Mouse (Mus musculus) hindbrain, postnatal 0 days (tissue): ENCODE data around the gene Shisa6. TPM values are rescaled to one million over a fixed set of nuclear protein-coding genes. Genes with fewer than 3 reads are reported as not detected.
A peak's percentile ranks its signal among the peaks of the same experiment; 100 is the strongest.

Source experiments
- ATAC-seq: fragments of 200-750 bp; cut with Nextera tagmentation; 2 replicates; pipeline ENCODE4 v1.8.0; 2017; ENCODE audit warnings: mild to moderate bottlenecking, moderate TSS enrichment, moderate library complexity
- DNase-seq: peaks from one replicate; pipeline ENCODE4 v3.0.0-alpha.2; 2015; ENCODE audit warnings: low spot score
- H3K27ac ChIP-seq: fragments of 300-500 bp; sonication (generic); 2 replicates; pipeline ENCODE4 v1.5.1; 2014; ENCODE audit warnings: mild to moderate bottlenecking
- H3K27me3 ChIP-seq: fragments of 300-500 bp; sonication (generic); 2 replicates; pipeline ENCODE4 v1.6.1; 2014; ENCODE audit warnings: low read length, mixed read lengths; ENCODE audit not compliant: insufficient read depth
- H3K36me3 ChIP-seq: fragments of 300-500 bp; sonication (generic); 2 replicates; pipeline ENCODE4 v1.6.1; 2014; ENCODE audit warnings: low read length, mixed read lengths; ENCODE audit not compliant: insufficient read depth
- H3K4me1 ChIP-seq: fragments of 300-500 bp; sonication (generic); 2 replicates; pipeline ENCODE4 v1.6.1; 2014; ENCODE audit warnings: antibody characterized with exemption, low read length, mixed read lengths; ENCODE audit not compliant: insufficient read depth
- H3K4me2 ChIP-seq: fragments of 300-500 bp; sonication (generic); 2 replicates; pipeline ENCODE4 v1.6.1; 2014; ENCODE audit warnings: low read depth, mild to moderate bottlenecking, low read length, moderate library complexity, mixed read lengths
- H3K4me3 ChIP-seq: fragments of 300-500 bp; sonication (generic); 2 replicates; pipeline ENCODE4 v1.5.1; 2014; ENCODE audit warnings: low read length
- H3K9ac ChIP-seq: fragments of 300-500 bp; sonication (generic); replicated peaks from 2 replicates; pipeline ENCODE4 v1.6.1; 2014; ENCODE audit warnings: mild to moderate bottlenecking, low read length, moderate library complexity, mixed read lengths
- H3K9me3 ChIP-seq: fragments of 300-500 bp; sonication (generic); 2 replicates; pipeline ENCODE4 v1.6.1; 2016; ENCODE audit warnings: low read length, mixed read lengths
- CTCF ChIP-seq: IDR thresholded peaks from 2 replicates; pipeline ENCODE4 v1.5.1; 2016; ENCODE audit warnings: antibody characterized with exemption, control low read depth, low read depth
- WGBS: fragments of 180-500 bp; shearing (Covaris S2); extraction: QIAGEN DNeasy Blood & Tissue Kit; methylation state at CpG from one replicate; pipeline ENCODE4 v1.1.7; 2014; 5-methylcytosine and 5-hydroxymethylcytosine counted together
- polyA plus RNA-seq: library from polyadenylated mRNA; unstranded; fragments of >200 nt; fragmentation: Nextera tagmentation; extraction: Ambion mirVana; gene quantifications from 2 replicates; pipeline ENCODE4 v1.2.1, GENCODE M21; 2015
- total RNA-seq: library from RNA; depleted of rRNA; stranded (reverse); fragments of >200 nt; gene quantifications from 2 replicates; pipeline ENCODE4 v1.2.3, GENCODE M21; 2014

Shisa6 gene
- total and polyA plus RNA-seq, 2 experiments from 2014 or later: 3.7 to 12.6 TPM

DNA sequence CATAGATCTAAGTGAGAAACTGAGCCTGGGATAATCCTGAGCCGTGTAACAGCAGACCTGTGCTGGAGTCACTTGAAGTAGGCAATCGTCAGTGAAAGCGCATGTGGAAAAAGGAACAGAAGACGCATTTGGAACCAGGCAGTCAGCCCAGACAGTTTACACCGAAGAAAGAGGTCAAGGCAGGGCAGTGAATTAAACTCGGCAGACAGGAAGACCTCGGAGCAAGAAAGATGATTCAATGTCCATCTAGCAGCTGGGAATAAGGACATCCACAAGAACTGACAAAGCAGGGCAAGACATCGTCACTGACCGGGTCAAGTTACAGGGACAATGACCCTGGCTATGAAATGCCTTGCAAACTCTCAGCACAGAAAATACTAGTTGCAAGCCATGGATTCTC, 10.1 kb upstream of the Shisa6 start:
- DNase-seq (no peak), ATAC-seq (no peak)
- TF ChIP-seq CTCF: no peak
- WGBS: 84% methylated on average over 9 of the region's 9 CpGs
- Histone ChIP-seq H3K27ac (no peak overlapping the region), H3K27me3 (no peaks in the 10 kb centered on the region), H3K9me3 (no peaks in the 10 kb centered on the region), H3K4me2 (no peak overlapping the region), H3K36me3 (no peaks in the 10 kb centered on the region), H3K4me3 (no peak overlapping the region), H3K9ac (no peak overlapping the region), H3K4me1 (no peaks in the 10 kb centered on the region)

- DNase-seq: no peak
- 64% methylated on average over 4 of the region's 4 CpGs for WGBS
- no peak for ATAC-seq
These were observed 9.4 kb upstream of the Shisa6 start for GRCm38 (mm10) chr11:66535156-66535555.

GRCm38 (mm10) chr11:66534291-66534690, 8.5 kb upstream of the Shisa6 start:
- Histone ChIP-seq H3K36me3 (no peaks in the 10 kb centered on the region), H3K9ac (no peak overlapping the region), H3K4me1 (no peaks in the 10 kb centered on the region), H3K9me3 (no peaks in the 10 kb centered on the region), H3K27ac (no peak overlapping the region), H3K4me2 (no peak overlapping the region), H3K4me3 (no peak overlapping the region), H3K27me3 (no peaks in the 10 kb centered on the region)
- TF ChIP-seq CTCF: no peak
- WGBS: 65% methylated on average over 4 of the region's 4 CpGs
- ATAC-seq (no peak), DNase-seq (no peak)

More at GRCm38 (mm10) chr11:66535156-66535555, 9.4 kb upstream of the Shisa6 start:
- Histone ChIP-seq H3K36me3 (no peaks in the 10 kb centered on the region), H3K9me3 (no peaks in the 10 kb centered on the region), H3K9ac (no peak overlapping the region), H3K4me3 (no peak overlapping the region), H3K4me1 (no peaks in the 10 kb centered on the region), H3K27ac (no peak overlapping the region), H3K27me3 (no peaks in the 10 kb centered on the region), H3K4me2 (no peak overlapping the region)
- TF ChIP-seq CTCF: no peak

- Histone ChIP-seq H3K27ac (no peak overlapping the region), H3K36me3 (no peaks in the 10 kb centered on the region), H3K4me2 (peak overlapping the region; percentile 86), H3K9me3 (no peaks in the 10 kb centered on the region), H3K4me3 (0 out of 2 replicates have a peak overlapping the region, but pooled peaks have one; percentile 0), H3K9ac (no peak overlapping the region), H3K4me1 (no peaks in the 10 kb centered on the region), H3K27me3 (peaks cover 16% of the 10 kb centered on the region)
- no peak for ATAC-seq
- DNase-seq: no peak
- TF ChIP-seq CTCF: peak; percentile 29; the same call in 1 of the 2 replicates
These were observed 2.4 kb upstream of the Shisa6 start for GRCm38 (mm10) chr11:66528146-66528545.

DNA sequence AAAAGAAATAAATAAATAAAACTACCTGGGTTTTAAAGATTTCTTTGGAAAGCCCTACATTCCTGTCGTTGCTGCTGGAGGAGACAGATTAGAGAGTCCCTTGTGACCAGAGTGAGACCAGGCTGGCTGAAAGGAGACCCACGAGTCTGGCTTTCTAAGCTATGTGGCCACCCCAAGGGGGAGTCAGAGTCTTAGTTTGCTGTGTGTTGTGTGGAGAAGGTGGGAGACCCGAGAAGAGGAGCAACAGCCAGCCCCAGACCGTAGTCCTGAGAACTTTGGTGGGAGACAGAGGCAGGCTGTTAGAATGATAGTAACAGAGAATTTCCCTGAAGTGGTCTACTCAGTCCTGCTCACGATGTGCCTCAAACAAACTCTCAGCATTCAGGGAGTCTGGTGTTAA, 1.6 kb upstream of the Shisa6 start:
- peak; percentile 70 for DNase-seq
- Histone ChIP-seq H3K27ac (no peak overlapping the region), H3K9ac (no peak overlapping the region)

GRCm38 (mm10) chr11:66526981-66527320, 1.2 kb upstream of the Shisa6 start:
- Histone ChIP-seq H3K27me3 (peaks cover 16% of the 10 kb centered on the region), H3K36me3 (no peaks in the 10 kb centered on the region), H3K27ac (no peak overlapping the region), H3K9me3 (no peaks in the 10 kb centered on the region), H3K9ac (peak overlapping the region; percentile 68; the same call in 1 of the 2 replicates), H3K4me2 (peak overlapping the region; percentile 86), H3K4me1 (no peaks in the 10 kb centered on the region), H3K4me3 (peak overlapping the region; percentile 67)
- peak; percentile 66 for TF ChIP-seq CTCF
- 3% methylated on average over 5 of the region's 5 CpGs for WGBS
- no peak; the same call in 1 of the 2 replicates for ATAC-seq
- peak; percentile 63 for DNase-seq

More for the DNA sequence above, 1.6 kb upstream of the Shisa6 start:
- WGBS: 3% methylated on average over 5 of the region's 5 CpGs
- peak overlapping the region; percentile 86 for H3K4me2 ChIP-seq
- no peaks in the 10 kb centered on the region for H3K4me1 ChIP-seq
- no peaks in the 10 kb centered on the region for H3K36me3 ChIP-seq
- peak overlapping the region; percentile 0; the same call in 1 of the 2 replicates for H3K4me3 ChIP-seq
- peaks cover 16% of the 10 kb centered on the region for H3K27me3 ChIP-seq
- ATAC-seq: peak; percentile 31; the same call in 1 of the 2 replicates
- no peaks in the 10 kb centered on the region for H3K9me3 ChIP-seq
- peak; percentile 51 for TF ChIP-seq CTCF
